Mouse (Mus musculus) kidney, embryonic 15.5 days (tissue): ENCODE measurements around the gene Ppp2r5e. TPM values are rescaled to one million over a fixed set of nuclear protein-coding genes. Genes with fewer than 3 reads are reported as not detected.

ENCODE experiments used
- ATAC-seq: fragments of 200-750 bp; cut with Nextera tagmentation; replicated peaks from 2 replicates; pipeline ENCODE4 v1.8.0; 2017; ENCODE audit warnings: moderate TSS enrichment; ENCODE audit not compliant: low FRiP score
- H3K27ac ChIP-seq: fragments of 300-500 bp; sonication (generic); 2 replicates; pipeline ENCODE4 v1.5.1; 2015; ENCODE audit warnings: mild to moderate bottlenecking, inconsistent platforms
- H3K27me3 ChIP-seq: fragments of 300-500 bp; sonication (generic); 2 replicates; pipeline ENCODE4 v1.6.1; 2015; ENCODE audit warnings: inconsistent platforms
- H3K36me3 ChIP-seq: fragments of 300-500 bp; sonication (generic); 2 replicates; pipeline ENCODE4 v1.6.1; 2015; ENCODE audit warnings: inconsistent platforms
- H3K4me1 ChIP-seq: fragments of 300-500 bp; sonication (generic); 2 replicates; pipeline ENCODE4 v1.6.1; 2015; ENCODE audit warnings: inconsistent platforms
- H3K4me2 ChIP-seq: fragments of 300-500 bp; sonication (generic); 2 replicates; pipeline ENCODE4 v1.6.1; 2015; ENCODE audit warnings: moderate library complexity, mild to moderate bottlenecking, inconsistent platforms
- H3K4me3 ChIP-seq: fragments of 300-500 bp; sonication (generic); replicated peaks from 2 replicates; pipeline ENCODE4 v1.5.1; 2015; ENCODE audit warnings: mild to moderate bottlenecking, inconsistent platforms
- H3K9ac ChIP-seq: fragments of 300-500 bp; sonication (generic); 2 replicates; pipeline ENCODE4 v1.6.1; 2015; ENCODE audit warnings: mild to moderate bottlenecking, inconsistent platforms
- H3K9me3 ChIP-seq: fragments of 300-500 bp; sonication (generic); replicated peaks from 2 replicates; pipeline ENCODE4 v1.6.1; 2016; ENCODE audit warnings: inconsistent platforms
- WGBS: fragments of 180-500 bp; shearing (Covaris S2); methylation state at CpG from one replicate; pipeline ENCODE4 v1.1.7; 2015; ENCODE audit warnings: mixed read lengths; 5-methylcytosine and 5-hydroxymethylcytosine counted together
- polyA plus RNA-seq: library from polyadenylated mRNA; unstranded; fragments of >200 nt; fragmentation: Nextera tagmentation; extraction: Ambion mirVana; gene quantifications from 2 replicates; pipeline ENCODE4 v1.2.1, GENCODE M21; 2015

Ppp2r5e gene
- polyA plus RNA-seq = 12.4 and 13.6 TPM in 2 replicates

DNA sequence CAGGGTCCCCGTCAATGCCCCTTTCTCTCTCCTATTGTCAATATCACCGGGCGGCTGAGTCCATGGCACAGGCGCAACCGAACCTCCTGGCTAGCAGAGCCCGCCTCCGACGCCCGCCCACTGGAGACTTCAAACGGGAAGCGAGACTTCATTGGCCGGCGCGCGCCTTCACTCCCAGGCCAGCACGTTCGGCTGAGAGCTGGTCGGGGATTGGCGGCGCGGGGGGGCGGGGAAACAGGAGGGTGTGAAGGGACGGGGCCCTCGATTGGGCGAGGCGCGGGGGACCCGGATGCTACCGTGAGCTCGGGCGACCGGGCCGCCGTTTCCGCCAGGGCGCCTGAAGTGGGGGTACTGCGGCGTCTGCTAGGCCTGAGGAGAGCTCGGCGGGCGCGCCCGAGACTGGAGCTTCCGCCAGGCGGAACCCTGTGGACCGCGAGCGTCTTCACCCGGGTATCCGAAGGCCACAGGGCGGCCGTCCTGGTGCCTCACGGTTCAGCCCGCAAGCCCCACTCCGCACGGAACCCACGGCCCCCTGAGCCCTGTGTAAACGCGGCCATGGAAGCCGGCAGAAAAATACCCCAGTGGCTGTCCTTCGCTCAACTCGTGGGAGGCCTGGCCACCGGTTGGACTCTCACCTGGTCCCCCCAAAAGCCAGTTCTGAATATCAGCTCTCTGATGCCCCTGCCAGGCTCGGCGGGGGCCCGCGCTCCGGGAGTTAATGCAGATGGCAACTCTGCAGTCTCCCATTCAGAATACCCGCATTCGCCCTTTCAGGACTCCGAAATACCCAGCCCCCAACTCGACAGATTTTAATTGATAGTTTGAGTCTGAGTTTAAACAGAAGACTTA is at the start of gene Ppp2r5e:
Ppp2r5e (minus strand) TSS at position 92 of the 849 bp plus-strand sequence.
- peaks cover 21% of the 10 kb centered on the region for H3K4me1 ChIP-seq
- ATAC-seq = peak; percentile 100
- H3K27me3 ChIP-seq = no peaks in the 10 kb centered on the region
- under 1% methylated on average over 72 of the region's 72 CpGs for WGBS
- peak within 1 kb of the TSS; percentile 98 for H3K9ac ChIP-seq
- H3K4me3 ChIP-seq = peak within 1 kb of the TSS; percentile 100
- H3K27ac ChIP-seq = peak within 1 kb of the TSS; percentile 96
- peak within 1 kb of the TSS; percentile 72 for H3K4me2 ChIP-seq
- no peaks in the 10 kb centered on the region for H3K9me3 ChIP-seq
- H3K36me3 ChIP-seq = peaks cover 14% of the 10 kb centered on the region

DNA sequence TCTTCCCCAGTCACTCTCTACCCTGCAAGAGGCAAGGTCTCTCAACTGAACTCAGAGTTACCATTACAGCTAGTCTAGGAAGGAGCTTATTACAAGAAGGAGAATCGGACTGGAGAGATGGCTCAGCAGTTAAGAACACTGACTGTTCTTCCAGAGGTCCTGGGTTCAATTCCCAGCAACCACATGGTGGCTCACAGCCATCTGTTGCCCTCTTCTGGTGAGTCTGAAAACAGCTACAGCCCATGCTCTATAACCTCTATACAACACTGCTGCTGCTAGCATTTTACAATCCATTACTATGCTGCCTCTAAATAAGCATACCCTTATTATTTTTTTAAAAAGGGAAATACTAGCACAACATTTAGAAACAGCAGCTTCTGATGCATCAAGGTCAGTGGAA is 49.7 kb upstream of the Ppp2r5e start:
- Histone ChIP-seq H3K4me2 (no peak overlapping the region), H3K9ac (no peak overlapping the region), H3K4me3 (no peak overlapping the region), H3K4me1 (no peaks in the 10 kb centered on the region), H3K27me3 (no peaks in the 10 kb centered on the region), H3K36me3 (no peaks in the 10 kb centered on the region), H3K9me3 (no peaks in the 10 kb centered on the region), H3K27ac (no peak overlapping the region)
- ATAC-seq = no peak
- WGBS = 84% methylated on average over 1 of the region's 1 CpGs

DNA sequence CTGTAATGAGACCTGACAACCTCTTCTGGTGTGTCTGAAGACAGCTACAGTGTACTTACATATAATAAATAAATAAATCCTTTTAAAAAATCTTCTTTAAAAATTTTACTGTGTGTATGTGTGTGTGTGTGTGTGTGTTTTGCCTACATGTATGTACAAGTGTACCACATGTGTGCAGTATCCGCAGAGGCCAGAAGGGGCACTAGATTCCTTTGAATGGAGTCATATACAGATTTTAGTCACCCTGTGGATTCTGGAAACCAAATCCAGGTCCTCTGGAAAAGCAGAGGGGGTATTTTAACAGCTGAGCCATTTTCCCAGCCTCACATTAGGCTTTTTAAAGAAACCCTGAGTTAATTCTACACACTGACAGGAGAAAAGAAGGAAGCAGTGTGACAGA is 45.7 kb upstream of the Ppp2r5e start:
- no peaks in the 10 kb centered on the region for H3K4me1 ChIP-seq
- H3K27me3 ChIP-seq = no peaks in the 10 kb centered on the region
- ATAC-seq = no peak
- no peaks in the 10 kb centered on the region for H3K36me3 ChIP-seq
- no peaks in the 10 kb centered on the region for H3K9me3 ChIP-seq
- WGBS = 93% methylated on average over 1 of the region's 1 CpGs
- H3K9ac ChIP-seq = no peak overlapping the region
- no peak overlapping the region for H3K4me3 ChIP-seq
- H3K27ac ChIP-seq = no peak overlapping the region
- no peak overlapping the region for H3K4me2 ChIP-seq

DNA sequence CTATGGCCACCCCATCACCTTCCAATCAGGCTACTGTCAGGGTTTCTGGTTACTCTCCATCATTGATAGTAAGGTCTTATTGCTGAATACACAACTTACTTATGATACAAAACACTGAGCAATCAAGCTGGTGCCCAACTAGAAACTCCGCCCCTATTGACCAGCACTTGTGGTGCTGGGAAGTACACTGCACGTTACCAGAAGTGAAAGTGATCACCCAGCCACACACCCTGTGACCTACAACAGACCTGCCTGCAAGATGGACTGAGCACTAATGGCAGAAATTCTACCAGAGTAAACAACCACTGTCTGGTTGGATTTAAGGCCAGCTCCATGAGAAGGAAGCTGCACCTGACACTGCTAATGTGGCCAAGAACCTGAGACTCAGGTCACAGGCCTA is 42.3 kb upstream of the Ppp2r5e start:
- no peak for ATAC-seq
- H3K9ac ChIP-seq = no peak overlapping the region
- WGBS = 79% methylated on average over 2 of the region's 2 CpGs
- H3K4me3 ChIP-seq = no peak overlapping the region
- no peaks in the 10 kb centered on the region for H3K9me3 ChIP-seq
- H3K27ac ChIP-seq = no peak overlapping the region
- no peak overlapping the region for H3K4me2 ChIP-seq
- no peaks in the 10 kb centered on the region for H3K36me3 ChIP-seq
- H3K27me3 ChIP-seq = no peaks in the 10 kb centered on the region
- H3K4me1 ChIP-seq = no peaks in the 10 kb centered on the region

DNA sequence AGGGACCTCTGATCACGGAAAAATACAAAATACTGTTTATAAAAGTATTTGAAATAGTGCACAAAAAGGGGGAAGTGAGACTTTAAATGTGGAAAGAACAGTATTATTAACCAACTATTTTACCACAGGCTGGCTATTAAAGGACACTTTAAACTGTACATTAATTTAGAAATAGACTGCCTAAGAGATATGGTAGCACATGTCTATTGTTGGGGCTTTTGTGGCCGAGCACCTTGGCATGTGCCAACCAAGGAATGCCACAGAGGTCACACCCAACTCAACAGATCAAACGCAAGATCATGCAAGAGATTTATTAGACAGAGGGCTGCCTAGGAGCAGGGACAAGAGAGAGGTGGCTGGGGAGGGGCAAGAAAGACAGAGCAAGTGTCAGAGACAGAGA is 41.1 kb upstream of the Ppp2r5e start:
- ATAC-seq = no peak
- no peaks in the 10 kb centered on the region for H3K9me3 ChIP-seq
- H3K27me3 ChIP-seq = no peaks in the 10 kb centered on the region
- WGBS = 87% methylated on average over 3 of the region's 3 CpGs
- no peak overlapping the region for H3K27ac ChIP-seq
- H3K4me1 ChIP-seq = no peaks in the 10 kb centered on the region
- no peak overlapping the region for H3K4me3 ChIP-seq
- H3K36me3 ChIP-seq = peaks cover 7% of the 10 kb centered on the region; the same call in 1 of the 2 replicates
- H3K4me2 ChIP-seq = no peak overlapping the region
- no peak overlapping the region for H3K9ac ChIP-seq

DNA sequence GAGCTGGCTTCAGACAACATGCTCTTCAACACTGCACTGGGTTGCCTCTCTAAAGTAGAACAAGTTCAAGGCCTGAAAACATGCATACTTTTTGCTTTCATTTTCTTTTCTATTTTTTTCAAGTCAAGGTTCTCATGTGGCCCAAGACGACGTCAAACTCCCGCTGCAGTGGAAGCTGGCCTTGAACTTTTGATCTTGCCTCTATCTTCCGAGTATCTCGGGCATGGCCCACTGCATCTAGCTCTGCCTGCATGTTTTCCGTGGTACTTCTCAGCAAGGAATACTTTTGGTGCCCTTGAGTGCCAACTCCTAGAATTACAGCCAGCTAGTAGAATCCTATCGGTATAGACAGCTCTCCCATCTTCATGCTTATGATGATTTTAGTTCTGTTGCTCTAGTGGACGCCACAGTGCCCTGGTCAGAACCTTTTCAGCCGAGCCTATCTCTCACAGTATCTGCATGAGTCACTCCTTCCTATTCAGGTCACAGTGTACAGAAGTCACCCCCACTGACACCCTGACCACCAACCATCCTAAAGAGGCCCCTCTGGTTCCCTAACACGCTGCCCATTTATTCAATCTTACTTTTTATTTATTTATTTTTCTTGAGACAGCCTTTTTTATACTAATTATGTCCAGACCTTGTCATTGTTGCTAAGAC is 39.9 kb upstream of the Ppp2r5e start:
- Histone ChIP-seq H3K4me3 (no peak overlapping the region), H3K9ac (no peak overlapping the region), H3K27ac (no peak overlapping the region), H3K4me1 (no peaks in the 10 kb centered on the region), H3K4me2 (no peak overlapping the region), H3K27me3 (no peaks in the 10 kb centered on the region), H3K9me3 (no peaks in the 10 kb centered on the region), H3K36me3 (peaks cover 9% of the 10 kb centered on the region; the same call in 1 of the 2 replicates)
- 84% methylated on average over 10 of the region's 10 CpGs for WGBS
- no peak for ATAC-seq

DNA sequence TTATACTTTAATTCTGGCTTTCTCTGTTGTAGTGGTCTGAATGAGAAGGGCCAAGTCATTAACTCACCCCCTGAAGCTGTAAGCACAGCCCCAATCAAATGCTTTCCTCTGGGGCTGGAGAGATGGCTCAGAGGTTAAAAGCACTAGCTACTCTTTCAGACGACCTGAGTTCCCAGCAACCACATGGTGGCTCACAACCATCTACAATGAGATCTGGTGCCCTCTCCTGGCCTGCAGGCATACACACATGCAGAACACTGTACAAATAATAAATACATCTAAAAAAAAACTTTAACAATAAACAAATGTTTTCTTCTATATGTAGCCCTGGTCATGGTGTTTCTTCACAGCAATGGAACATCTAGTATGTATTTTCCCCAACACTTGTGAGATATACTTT is 33.6 kb upstream of the Ppp2r5e start:
- 68% methylated on average over 1 of the region's 1 CpGs for WGBS
- no peak overlapping the region for H3K4me3 ChIP-seq
- no peak overlapping the region for H3K9ac ChIP-seq
- ATAC-seq = no peak
- peaks cover 9% of the 10 kb centered on the region; the same call in 1 of the 2 replicates for H3K36me3 ChIP-seq
- no peaks in the 10 kb centered on the region for H3K27me3 ChIP-seq
- no peaks in the 10 kb centered on the region for H3K4me1 ChIP-seq
- H3K27ac ChIP-seq = no peak overlapping the region
- no peaks in the 10 kb centered on the region for H3K9me3 ChIP-seq
- H3K4me2 ChIP-seq = no peak overlapping the region

DNA sequence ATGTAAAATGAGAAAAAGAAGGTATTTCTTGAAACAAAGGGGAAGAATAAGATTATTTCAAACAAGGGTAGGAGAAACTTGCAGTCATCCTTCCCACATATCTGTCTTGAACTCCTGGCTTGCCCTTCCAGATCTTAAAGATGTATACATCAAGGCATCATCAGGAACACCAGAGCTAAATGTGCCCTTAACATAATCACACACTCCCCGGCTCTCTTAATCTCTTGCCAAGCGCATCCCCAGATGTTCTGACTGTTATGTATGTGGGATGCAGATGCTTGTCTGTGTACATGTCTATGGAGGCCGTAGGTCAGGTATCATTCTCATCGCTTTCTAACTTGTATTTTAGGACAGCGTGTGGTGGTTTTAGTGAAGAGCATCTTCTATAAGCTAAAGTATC is 27.2 kb upstream of the Ppp2r5e start:
- no peaks in the 10 kb centered on the region for H3K36me3 ChIP-seq
- H3K9me3 ChIP-seq = no peaks in the 10 kb centered on the region
- 93% methylated on average over 5 of the region's 5 CpGs for WGBS
- no peaks in the 10 kb centered on the region for H3K27me3 ChIP-seq
- no peak overlapping the region for H3K4me3 ChIP-seq
- no peak overlapping the region for H3K27ac ChIP-seq
- H3K9ac ChIP-seq = no peak overlapping the region
- no peaks in the 10 kb centered on the region for H3K4me1 ChIP-seq
- no peak overlapping the region for H3K4me2 ChIP-seq
- ATAC-seq = no peak

DNA sequence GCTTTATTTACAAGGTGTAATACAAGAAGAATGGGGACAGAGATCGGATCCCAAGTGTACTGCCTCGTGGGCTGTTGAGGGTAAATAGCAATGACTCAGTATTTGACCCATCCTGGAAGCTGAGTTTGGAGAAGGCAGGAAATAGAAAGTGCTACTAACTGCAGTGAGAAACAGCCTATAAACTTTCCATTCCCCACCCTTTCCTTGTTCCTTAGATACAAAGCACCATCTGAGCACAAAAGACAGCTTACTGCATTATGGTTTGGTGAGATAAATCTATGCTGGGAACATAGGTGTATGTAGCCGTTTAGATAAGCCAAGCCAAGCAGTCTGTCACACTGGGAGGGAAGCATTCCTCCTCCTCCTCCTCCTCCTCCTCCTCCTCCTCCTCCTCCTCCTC is 26.8 kb upstream of the Ppp2r5e start:
- Histone ChIP-seq H3K36me3 (no peaks in the 10 kb centered on the region), H3K9ac (no peak overlapping the region), H3K27me3 (no peaks in the 10 kb centered on the region), H3K4me2 (no peak overlapping the region), H3K4me1 (no peaks in the 10 kb centered on the region), H3K4me3 (no peak overlapping the region), H3K27ac (no peak overlapping the region), H3K9me3 (no peaks in the 10 kb centered on the region)
- WGBS = 64% methylated on average over 3 of the region's 3 CpGs
- no peak for ATAC-seq

DNA sequence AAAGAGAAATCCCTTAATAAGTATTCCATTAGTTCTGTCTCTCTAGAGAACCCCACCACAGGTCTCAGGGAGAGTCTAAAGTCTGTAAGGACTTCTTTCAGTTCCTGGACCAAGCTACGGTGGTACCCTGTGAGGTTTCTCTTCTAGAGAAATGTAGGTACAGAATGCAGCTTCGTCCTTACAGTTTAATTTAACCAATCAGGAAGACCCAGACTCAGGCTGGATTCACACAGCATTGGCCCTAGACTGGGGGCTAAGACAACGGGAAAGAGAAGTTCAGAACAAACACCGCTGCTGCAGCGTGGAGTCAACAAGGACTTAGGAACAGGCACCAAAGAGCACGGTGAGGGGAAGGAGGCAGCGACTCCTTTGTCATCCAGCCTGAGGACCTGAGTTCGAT is 20.8 kb upstream of the Ppp2r5e start:
- ATAC-seq = 0 out of 2 replicates have a peak, but pooled peaks have one; percentile 12
- Histone ChIP-seq H3K36me3 (no peaks in the 10 kb centered on the region), H3K4me2 (no peak overlapping the region), H3K4me1 (0 out of 2 replicates have a peak, but pooled peaks cover 4% of the 10 kb centered on the region), H3K27me3 (no peaks in the 10 kb centered on the region), H3K4me3 (no peak overlapping the region), H3K9ac (no peak overlapping the region), H3K9me3 (no peaks in the 10 kb centered on the region), H3K27ac (no peak overlapping the region)
- WGBS = 69% methylated on average over 8 of the region's 8 CpGs

DNA sequence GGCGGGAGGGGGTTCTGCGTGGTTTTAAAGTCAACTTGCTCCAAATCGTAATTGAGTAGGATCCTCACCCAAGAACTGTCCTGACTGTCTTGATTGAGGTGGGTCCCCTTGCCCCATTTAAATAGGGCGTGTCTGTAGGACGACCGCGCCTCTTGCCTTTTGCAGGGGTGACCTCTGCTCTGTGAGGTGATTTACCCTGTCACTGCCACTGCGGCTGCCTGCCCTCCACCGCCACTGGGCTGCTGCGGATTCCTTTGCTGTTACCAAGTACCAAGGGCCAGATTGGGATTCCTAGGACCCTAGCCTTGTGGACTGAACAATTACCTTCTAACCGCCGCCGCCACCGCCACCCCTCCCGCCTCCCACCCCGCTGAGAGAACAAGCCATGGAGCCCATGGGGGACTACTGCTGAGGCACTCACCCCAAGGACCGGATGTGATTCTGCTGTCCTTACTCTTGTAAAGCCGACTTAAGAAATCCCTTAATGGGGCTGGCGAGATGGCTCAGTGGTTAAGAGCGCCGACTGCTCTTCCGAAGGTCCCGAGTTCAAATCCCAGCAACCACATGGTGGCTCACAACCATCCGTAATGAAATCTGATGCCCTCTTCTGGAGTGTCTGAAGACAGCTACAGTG is 20.2 kb upstream of the Ppp2r5e start:
- no peaks in the 10 kb centered on the region for H3K27me3 ChIP-seq
- H3K9ac ChIP-seq = 0 out of 2 replicates have a peak overlapping the region, but pooled peaks have one; percentile 1
- H3K4me2 ChIP-seq = peak overlapping the region; percentile 60
- H3K4me1 ChIP-seq = 0 out of 2 replicates have a peak, but pooled peaks cover 4% of the 10 kb centered on the region
- H3K9me3 ChIP-seq = no peaks in the 10 kb centered on the region
- H3K27ac ChIP-seq = no peak overlapping the region
- ATAC-seq = peak; percentile 70
- 7% methylated on average over 24 of the region's 24 CpGs for WGBS
- peak overlapping the region; percentile 36 for H3K4me3 ChIP-seq
- H3K36me3 ChIP-seq = no peaks in the 10 kb centered on the region

DNA sequence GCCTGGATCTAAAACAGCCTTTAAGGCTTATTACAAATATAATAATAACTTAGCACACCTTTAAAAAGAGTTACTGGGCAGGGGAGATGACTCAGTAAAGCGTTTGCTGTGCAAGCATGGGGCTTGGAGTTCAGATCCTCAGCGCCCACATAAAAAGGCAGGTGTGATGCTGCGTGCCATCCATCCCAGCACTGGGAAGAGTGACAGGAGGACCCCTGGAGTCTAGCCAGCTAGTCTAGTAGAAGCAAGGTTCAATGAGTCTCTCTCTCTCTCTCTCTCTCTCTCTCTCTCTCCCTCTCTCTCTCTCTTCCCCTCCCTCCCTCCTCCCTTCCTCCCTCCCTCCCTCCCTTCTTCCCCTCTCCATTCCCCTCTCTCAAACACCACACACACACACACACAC is 19.5 kb upstream of the Ppp2r5e start:
- Histone ChIP-seq H3K4me1 (0 out of 2 replicates have a peak, but pooled peaks cover 4% of the 10 kb centered on the region), H3K9ac (no peak overlapping the region), H3K4me3 (no peak overlapping the region), H3K27me3 (no peaks in the 10 kb centered on the region), H3K9me3 (no peaks in the 10 kb centered on the region), H3K4me2 (peak overlapping the region; percentile 60; the same call in 1 of the 2 replicates), H3K27ac (no peak overlapping the region), H3K36me3 (no peaks in the 10 kb centered on the region)
- WGBS = 54% methylated on average over 3 of the region's 3 CpGs
- no peak for ATAC-seq
